Mouse (Mus musculus): ENCODE data around the gene Mrpl24.

Gene Mrpl24

DNA sequence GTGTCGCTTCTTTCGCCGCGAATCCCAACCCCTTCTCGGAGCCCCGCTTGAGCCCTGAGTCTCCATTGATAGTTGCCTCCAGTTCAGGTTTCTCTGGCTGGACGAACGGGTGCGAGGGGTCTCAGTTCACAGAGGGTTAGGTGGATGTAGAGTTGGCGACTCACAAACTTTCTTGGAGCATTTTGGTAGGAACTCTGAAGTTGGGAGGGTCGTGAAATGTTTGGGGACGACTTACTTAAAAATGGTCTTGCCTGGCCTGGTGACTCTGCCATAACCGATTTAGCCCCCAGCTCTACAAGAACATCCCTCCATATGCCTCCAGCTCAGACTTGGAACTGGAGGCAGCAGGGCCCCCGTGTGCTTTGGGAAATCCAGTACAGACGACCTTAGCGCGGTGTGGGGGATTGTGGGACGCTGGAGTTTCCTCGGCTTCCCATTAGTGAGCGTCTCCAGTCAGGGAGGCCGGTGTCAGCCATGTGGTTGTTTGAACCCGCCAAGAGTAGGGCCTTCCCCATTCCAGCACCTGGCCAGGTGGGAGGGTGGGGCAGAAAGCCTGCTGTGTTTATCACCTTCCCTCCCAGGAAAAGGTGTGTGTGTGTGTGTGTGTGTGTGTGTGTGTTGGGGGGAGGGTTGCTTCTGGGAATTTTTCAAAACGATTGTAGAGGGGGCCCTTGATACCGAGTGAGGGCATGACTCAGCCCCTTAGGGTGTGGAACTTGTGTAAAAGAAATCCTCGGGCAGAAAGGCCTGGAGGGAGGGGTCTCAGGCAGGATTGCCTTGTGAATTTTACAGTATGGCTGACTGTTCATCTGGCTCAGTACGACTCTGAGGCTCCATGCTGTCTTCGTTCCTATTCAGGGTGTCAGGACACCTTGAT, 12.1 kb upstream of the Mrpl24 start:
- TF ChIP-seq GATA4 (IDR thresholded peaks at IDR 0.05; ENCODE audit: insufficient replicate concordance, low read length) = no peak

DNA sequence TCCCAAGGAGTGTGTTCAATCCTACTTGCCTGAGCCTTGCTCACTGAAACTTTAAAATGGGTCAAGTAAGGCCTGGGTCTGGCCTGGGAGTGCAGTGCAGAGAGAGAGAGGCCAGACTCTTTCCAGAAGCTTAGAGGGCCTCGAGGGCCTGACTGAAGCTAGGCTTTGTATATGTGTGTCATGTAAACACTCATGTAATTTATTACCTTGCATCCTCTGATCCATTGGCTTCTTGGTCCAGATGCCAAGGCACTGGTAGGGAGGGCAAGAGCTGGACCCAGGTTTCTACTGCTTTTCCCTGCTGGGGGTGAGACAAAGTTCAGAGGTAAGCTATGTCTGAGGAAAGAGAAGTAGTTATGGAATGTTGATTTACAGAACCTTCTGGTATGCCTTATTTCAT, 11.4 kb upstream of the Mrpl24 start:
- no peak for TF ChIP-seq GATA4 (IDR thresholded peaks at IDR 0.05; ENCODE audit: insufficient replicate concordance, low read length)

DNA sequence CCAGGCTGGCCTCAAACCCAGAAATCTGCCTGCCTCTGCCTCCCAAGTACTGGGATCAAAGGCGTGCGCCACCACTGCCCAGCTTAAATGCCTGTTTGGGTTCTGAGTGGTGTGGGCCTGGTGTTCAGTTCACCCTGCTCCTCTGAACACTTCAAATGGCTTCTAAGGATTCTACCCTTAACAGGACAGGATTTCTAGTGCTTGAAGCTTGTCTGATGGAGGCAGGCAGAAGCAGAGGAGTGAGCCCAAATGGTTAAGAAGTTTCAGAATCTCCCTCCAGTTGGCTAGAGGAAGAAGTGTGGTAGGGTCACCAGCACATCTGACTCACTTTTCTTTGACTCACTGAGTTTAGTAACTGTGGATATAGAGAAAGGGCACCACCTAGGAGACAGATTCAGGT, 9.9 kb upstream of the Mrpl24 start:
- TF ChIP-seq GATA4 (IDR thresholded peaks at IDR 0.05; ENCODE audit: insufficient replicate concordance, low read length) = no peak

DNA sequence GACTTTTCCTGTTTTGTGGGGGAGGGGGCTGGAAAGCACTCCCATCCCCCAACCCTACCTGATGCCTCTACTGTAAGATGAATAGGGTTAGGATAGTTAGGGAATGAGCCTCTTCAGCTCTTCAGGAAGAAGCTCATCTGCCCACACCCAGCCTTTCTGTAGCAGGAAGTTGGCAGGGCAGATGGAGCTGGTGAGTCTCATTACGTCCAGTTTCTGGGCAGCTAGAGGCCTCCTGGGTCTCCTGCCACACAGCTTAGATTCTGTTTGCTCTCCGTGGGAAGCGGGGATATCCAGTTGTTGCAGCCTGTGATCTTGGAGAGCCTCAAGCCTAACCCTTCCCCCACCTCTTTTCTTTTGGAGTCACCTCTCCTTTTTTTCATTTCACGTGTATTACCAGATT, 9.4 kb upstream of the Mrpl24 start:
- TF ChIP-seq GATA4 (IDR thresholded peaks at IDR 0.05; ENCODE audit: insufficient replicate concordance, low read length) = no peak

DNA sequence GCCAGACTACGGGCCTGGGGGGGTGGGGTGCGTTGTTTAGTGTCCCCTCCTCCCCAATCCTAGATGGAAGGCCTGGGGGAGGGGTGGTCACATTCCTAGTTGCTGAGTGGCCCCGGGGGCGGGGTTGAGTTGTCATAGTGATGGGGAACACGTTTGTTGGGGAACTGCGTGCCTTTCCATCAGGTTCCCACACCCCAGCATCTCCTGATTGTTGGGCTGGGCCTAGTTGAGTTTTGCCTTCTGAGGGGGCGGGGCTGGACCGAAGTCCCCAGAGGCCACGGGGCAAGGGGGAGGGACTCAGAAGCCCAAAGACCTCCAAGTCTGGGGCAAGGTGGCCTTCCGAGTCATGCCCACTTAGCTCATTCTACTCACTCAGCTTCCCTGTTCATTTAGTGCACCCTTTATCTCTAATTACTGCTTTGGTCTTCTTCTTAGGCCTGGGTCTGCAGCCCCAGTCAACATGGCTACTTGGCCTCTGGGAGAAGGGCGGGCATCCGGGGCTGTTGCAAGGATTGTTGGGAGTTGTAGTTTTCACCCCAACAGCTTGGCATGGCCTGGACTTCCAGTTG, 8.6 kb upstream of the Mrpl24 start:
- no peak for TF ChIP-seq GATA4 (IDR thresholded peaks at IDR 0.05; ENCODE audit: insufficient replicate concordance, low read length)

DNA sequence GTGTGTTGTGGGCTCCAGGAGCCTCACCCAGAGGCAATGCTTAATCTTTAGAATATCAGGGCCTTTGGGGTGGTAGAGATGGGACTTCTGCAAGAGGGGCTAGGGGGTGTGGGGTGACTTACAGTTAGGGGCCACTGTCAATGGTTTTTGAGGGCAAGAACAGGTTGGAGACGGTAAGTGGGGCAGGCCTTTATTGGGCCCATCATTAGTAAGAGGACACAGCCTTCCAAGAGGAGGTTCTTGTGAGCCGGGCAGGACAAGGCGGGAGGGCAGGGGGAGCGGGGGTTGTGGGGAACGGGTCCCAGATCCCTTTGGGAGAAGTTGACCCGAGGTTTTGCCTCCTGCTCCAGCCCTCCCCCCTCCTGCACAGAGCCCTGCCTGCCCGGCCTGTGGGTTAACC, 5.8 kb upstream of the Mrpl24 start:
- TF ChIP-seq GATA4 (IDR thresholded peaks at IDR 0.05; ENCODE audit: insufficient replicate concordance, low read length) = no peak

DNA sequence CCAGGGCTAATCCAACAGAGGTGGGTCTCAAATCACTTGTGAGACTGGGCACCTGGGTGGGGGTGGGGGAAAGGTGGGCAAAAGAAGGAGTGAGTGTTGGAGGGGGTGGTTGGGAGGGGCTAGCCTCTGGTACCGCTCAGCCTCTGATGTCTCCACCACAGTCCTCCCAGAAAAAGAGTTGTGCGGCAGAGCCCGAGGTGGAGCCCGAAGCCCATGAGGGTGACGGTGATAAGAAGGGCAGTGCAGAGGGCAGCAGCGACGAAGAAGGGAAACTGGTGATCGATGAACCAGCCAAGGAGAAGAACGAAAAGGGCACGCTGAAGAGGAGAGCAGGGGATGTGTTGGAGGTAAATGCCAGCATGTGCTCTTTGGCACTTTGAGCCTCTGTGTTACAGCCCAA, 5.4 kb upstream of the Mrpl24 start:
- no peak for TF ChIP-seq GATA4 (IDR thresholded peaks at IDR 0.05; ENCODE audit: insufficient replicate concordance, low read length)

DNA sequence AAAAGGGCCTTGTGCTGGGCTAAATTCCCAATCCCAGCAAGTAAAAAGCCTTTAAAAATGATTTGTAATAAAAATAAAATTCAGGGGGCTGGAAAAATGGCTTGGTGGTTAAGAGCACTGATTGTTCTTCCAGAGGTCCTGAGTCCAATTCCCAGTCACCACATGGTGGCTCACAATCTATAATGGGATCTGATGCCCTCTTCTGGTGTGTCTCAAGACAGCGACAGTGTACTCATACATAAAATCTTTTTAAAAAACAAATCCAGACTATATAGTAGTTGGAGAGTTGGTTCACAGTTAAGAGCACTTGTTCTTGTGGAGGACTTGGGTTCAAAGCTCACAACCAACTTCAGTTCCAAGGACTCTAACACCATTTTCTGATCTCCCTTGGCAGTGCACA, 2.3 kb upstream of the Mrpl24 start:
- no peak for TF ChIP-seq GATA4 (IDR thresholded peaks at IDR 0.05; ENCODE audit: insufficient replicate concordance, low read length)

DNA sequence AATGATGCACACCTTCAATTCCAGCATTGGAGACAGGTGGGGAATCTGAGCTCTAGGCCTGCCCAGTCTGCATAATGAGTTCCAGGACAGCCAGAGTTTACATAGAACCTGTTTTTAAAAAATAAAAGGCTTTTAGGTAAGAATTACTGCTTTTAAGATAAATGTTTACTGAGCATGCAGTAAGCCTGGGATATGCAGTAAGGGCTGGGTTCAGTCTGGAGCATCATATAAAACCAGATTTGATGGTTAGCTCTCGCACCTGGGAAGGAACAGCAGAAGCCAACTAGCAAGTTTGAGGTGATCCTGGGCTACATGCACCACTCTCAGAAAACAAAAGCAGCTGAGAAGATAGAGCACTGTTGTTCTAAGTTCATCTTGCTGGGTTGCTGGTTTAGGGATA, 755 bp upstream of the Mrpl24 start:
- no peak for TF ChIP-seq GATA4 (IDR thresholded peaks at IDR 0.05; ENCODE audit: insufficient replicate concordance, low read length)

DNA sequence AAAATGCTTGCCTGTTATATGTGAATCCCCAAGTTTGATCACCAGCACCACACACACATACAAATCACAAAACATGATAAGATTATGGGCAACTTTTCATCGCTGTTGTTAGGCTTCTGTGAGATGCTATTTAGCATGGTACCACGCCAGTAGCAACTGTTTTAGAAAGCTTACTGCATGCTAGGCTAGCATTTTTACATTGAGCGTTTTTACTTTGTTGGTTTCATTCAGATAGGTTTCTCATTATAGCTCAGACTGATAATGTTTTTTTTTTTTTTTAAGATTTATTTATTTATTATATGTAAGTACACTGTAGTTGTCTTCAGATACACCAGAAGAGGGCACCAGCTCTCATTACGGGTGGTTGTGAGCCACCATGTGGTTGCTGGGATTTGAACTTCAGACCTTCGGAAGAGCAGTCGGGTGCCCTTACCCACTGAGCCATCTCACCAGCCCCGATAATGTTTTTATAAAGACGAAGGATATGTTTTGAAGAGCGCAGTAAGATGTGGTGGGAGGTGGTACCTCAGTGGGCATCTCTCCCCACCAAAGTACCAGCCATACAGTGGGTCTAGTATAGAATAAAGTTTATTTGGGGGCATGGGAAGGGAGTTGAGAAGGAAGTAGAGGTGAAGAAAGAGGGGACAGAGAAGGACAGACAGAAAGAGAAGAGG, 1.1 kb downstream of the Mrpl24 start:
- TF ChIP-seq GATA4 (IDR thresholded peaks at IDR 0.05; ENCODE audit: insufficient replicate concordance, low read length) = no peak

DNA sequence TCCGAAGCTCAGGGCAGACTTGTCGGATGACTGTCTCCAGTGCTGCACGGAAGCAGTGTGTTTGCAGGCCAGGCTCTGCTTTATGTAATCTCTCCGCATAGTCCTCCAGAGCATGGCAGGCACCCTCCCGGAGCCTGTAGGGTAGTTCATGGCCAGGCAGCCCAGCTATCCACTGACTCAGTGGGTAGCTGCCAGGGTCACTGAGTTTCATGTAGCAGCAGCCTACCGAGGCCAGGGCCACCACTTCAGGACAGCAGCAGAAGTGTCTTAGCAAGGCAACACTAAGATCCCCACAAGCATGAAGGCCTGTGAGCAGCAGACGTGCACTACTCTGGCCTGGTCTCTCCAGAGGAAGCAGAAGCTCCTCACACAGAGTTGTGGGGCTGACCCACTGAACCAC, 5.7 kb downstream of the Mrpl24 start:
- TF ChIP-seq GATA4 (IDR thresholded peaks at IDR 0.05; ENCODE audit: insufficient replicate concordance, low read length) = no peak

DNA sequence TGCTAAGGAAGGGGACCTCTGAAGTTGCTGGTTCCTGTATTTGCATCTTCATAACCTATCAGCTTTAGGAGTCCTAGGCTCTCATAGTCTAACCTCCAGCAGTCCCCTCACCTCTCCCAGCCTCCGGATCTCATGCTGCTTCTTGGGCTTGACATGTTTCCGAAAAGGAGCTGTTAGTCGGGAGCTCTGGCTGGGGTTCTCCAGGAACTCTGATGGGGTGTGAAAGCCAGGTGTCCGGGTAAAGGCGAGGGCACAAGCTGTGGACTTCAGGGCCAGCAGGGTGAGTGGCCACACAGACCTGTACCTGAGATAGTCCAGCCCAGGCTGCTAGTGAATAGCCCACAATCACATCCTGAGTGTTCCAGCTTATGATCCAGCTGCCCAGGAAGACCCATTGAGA, 8.1 kb downstream of the Mrpl24 start:
- TF ChIP-seq GATA4 (IDR thresholded peaks at IDR 0.05; ENCODE audit: insufficient replicate concordance, low read length) = no peak

DNA sequence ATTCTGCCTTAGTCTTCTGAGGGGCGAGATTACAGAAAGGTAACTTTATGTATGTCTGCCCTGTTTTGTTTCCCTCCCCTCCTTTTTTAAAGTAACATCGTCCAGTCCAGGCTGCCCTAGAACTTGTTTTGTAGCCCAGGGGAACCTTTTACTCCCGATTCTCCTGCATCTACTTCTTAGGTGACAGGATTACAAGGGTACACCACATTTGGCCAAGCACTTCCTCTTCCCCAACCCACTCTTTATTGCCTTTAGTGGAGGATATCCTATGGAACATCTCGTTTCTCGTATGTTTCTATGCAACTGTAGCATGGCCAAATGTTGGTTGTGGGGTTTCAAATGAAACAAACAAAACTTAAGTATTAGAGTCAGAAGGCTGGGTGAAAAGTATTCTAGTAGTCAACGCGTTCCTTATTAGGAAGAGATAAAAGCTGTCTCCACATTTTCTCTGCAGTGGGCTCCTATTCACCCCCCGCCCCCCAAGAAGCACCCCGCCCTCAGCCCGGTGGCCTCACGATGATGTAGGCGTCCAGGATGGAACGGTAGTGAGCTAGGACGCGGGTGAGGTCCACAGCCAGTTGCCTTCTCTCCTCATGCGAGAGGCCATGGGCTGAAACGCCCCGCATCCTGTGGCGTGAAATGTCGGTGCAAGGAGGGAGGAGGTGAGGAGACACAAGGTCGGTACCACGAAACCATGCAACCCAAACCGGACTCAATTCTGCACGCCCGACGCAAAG, 10.2 kb downstream of the Mrpl24 start:
- TF ChIP-seq GATA4 (IDR thresholded peaks at IDR 0.05; ENCODE audit: insufficient replicate concordance, low read length) = no peak

DNA sequence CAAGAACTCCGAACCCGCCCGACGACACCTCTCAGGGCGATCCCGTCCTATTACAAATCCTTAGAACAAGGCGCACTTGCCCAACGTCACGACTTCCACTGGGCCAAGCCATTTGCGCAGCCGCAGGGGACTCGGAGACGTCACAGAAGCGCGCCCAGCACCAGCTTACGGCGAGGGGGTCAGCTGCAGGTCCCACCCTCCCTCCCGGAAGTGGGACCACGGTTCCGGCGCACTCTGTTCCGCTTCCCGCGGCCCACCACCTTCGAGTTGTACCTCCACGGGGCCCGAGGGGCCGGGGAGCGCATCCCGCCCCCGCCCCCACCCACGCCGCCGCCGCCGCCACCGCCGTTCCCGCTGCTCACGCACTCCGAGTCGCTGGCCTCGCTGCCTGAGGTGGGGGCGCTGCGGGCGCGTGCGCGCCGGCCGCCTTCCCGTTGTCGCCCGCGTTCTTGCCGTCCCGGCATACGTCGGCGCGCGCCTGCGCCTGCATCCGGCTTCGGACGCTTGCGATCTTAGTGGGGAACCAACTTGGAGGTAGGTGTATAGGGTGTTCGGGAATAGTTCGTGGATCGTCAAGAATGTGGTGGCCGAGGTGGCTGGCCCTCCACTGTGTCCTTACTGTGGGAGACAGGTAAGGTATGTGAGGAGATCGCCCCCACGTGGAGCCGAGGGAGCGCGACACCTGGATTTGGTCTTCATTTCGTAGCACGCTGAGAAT, 10.9 kb downstream of the Mrpl24 start, which contains the start of the genes Isg20l2 and Rrnad1:
TSS of gene Isg20l2 (plus strand) at position 237 of the 718 bp plus-strand sequence.
TSS of gene Rrnad1 (minus strand) at position 640 of the 718 bp plus-strand sequence.
- TF ChIP-seq GATA4 (IDR thresholded peaks at IDR 0.05; ENCODE audit: insufficient replicate concordance, low read length) = no peak

DNA sequence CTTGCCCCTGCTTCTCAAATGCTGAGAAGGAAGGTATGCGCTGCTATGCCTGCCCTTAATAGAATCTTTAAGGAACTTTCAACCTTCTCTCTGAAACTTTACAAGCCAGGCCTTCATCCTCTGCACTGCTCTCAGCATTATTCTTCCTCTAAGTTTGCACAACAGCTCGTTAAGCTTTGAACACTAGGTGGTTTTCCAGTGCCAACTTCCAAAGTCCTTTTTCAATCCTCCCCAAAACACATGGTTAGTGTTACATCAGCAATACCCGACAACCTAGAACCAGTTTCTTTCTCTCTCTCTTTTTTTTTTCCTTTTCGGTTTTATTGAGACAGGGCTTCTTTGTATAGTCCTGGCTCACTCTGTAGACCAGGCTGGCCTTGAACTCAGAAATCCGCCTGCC, 14.7 kb downstream of the Mrpl24 start:
- TF ChIP-seq GATA4 (IDR thresholded peaks at IDR 0.05; ENCODE audit: insufficient replicate concordance, low read length) = no peak

All from liver, adult (tissue).